Mouse (Mus musculus) erythroblast, adult 5-6 weeks (primary cell): ENCODE measurements around the gene Klc2. TPM values are rescaled to one million over a fixed set of nuclear protein-coding genes. Genes with fewer than 3 reads are reported as not detected.
"Not testable (repeated sequence)": the region's sequence is repeated elsewhere in the genome, so short reads cannot be mapped to it uniquely, and the experiment has no call there.

Experiments used
- ATAC-seq: replicated peaks from 2 replicates; pipeline ENCODE4 v1.8.0; 2016; ENCODE audit warnings: moderate number of reproducible peaks, mild to moderate bottlenecking, moderate TSS enrichment, inconsistent platforms; ENCODE audit not compliant: poor library complexity, low FRiP score, severe bottlenecking
- total RNA-seq, 2 experiments: library from RNA; stranded (forward) in 1 of 2; stranded (reverse) in 1 of 2; fragments of 150-400 nt in 1 of 2; fragments of 200-764, 138-1000 nt in 1 of 2; gene quantifications; 2 replicates each; pipeline versions ENCODE4 v1.2.3 to v1.2.4; 2015 to 2017; ENCODE audit warnings: low replicate concordance in 2 of 2

Klc2 gene
- total RNA-seq (2015; ENCODE audit: low replicate concordance) (4.2 TPM in 1 of 2 replicates, not detected in the other), total RNA-seq (2017; ENCODE audit: low replicate concordance) (1.4 TPM in 1 of 2 replicates, not detected in the other)

GRCm38 (mm10) chr19:5118384-5118698 is at the start of gene Klc2:
TSS of gene Klc2 (minus strand) at chr19:5118560.
- ATAC-seq = no peak; the same call in 1 of the 2 replicates

GRCm38 (mm10) chr19:5167477-5167876 is 49.1 kb upstream of the Klc2 start:
- peak; percentile 76 for ATAC-seq

GRCm38 (mm10) chr19:5164380-5164779 is 46.0 kb upstream of the Klc2 start:
- ATAC-seq = no peak

- no peak for ATAC-seq
Observed at GRCm38 (mm10) chr19:5161913-5162312, 43.6 kb upstream of the Klc2 start.

GRCm38 (mm10) chr19:5152261-5152660 is 33.9 kb upstream of the Klc2 start:
- ATAC-seq = no peak

GRCm38 (mm10) chr19:5151741-5152140 is 33.4 kb upstream of the Klc2 start:
- no peak for ATAC-seq

GRCm38 (mm10) chr19:5151331-5151730 is 33.0 kb upstream of the Klc2 start:
- ATAC-seq = no peak; the same call in 1 of the 2 replicates

GRCm38 (mm10) chr19:5150358-5150757 is 32.0 kb upstream of the Klc2 start:
- no peak for ATAC-seq

- ATAC-seq = not testable (repeated sequence)
Observed at GRCm38 (mm10) chr19:5149041-5149440, 30.7 kb upstream of the Klc2 start.

- 0 out of 2 replicates have a peak, but pooled peaks have one; percentile 65 for ATAC-seq
Observed at GRCm38 (mm10) chr19:5139640-5140039, 21.3 kb upstream of the Klc2 start.

- no peak for ATAC-seq
Observed at GRCm38 (mm10) chr19:5131237-5131636, 12.9 kb upstream of the Klc2 start.

GRCm38 (mm10) chr19:5129770-5130169 is 11.4 kb upstream of the Klc2 start:
- ATAC-seq = no peak

GRCm38 (mm10) chr19:5124055-5124614 is 5.8 kb upstream of the Klc2 start:
- no peak for ATAC-seq

- no peak for ATAC-seq
Observed at GRCm38 (mm10) chr19:5123241-5123640, 4.9 kb upstream of the Klc2 start.

GRCm38 (mm10) chr19:5122492-5122891 is 4.1 kb upstream of the Klc2 start:
- ATAC-seq = no peak

GRCm38 (mm10) chr19:5117494-5118383 is 621 bp downstream of the Klc2 start:
- ATAC-seq = peak; percentile 71

- ATAC-seq = no peak
Observed at GRCm38 (mm10) chr19:5113783-5114182, 4.6 kb downstream of the Klc2 start.

- ATAC-seq = no peak
Observed at GRCm38 (mm10) chr19:5109659-5110453, 8.5 kb downstream of the Klc2 start.

GRCm38 (mm10) chr19:5108702-5109101 is 9.7 kb downstream of the Klc2 start:
- no peak for ATAC-seq

- no peak for ATAC-seq
Observed at GRCm38 (mm10) chr19:5108271-5108575, 10.1 kb downstream of the Klc2 start.
